Mouse (Mus musculus): Measurements from ENCODE around the gene Jak1. TPM values are rescaled to one million over a fixed set of nuclear protein-coding genes. Genes with fewer than 3 reads are reported as not detected.

Jak1 gene
- polyA plus RNA-seq, 1 experiment = 127 TPM

DNA sequence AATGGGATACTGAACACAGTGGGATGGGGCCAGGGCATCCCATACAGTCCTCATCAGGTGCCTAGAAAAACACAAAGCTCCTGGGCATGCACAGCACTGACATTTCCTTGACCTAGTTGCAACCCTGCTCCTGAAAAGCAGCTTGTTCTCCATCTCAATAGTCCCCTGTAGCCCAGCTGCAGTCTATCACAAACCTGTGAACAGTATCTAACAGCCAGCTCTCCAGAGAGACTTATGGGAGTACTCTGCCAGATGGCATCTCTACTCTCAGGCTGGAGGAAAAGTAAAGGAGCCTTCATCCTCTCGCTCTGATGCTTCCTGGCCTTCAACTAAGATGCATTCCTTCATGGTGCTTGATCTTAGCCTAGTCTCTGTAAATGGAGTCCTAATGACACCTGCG is 100.4 kb downstream of the Jak1 start:
- TF ChIP-seq POLR2A (IDR thresholded peaks at IDR 0.05; ENCODE audit: borderline replicate concordance, low read depth, low read length) (no peak), CTCF (IDR thresholded peaks at IDR 0.05; ENCODE audit: low read depth, low read length) (no peak)
- Histone ChIP-seq H3K27ac (ENCODE audit: insufficient read depth, low read depth, low read length) (no peak overlapping the region), H3K4me1 (ENCODE audit: control insufficient read depth, insufficient read depth, low read length) (peaks cover 12% of the 10 kb centered on the region), H3K4me3 (ENCODE audit: insufficient read depth, low read length) (no peak overlapping the region)

DNA sequence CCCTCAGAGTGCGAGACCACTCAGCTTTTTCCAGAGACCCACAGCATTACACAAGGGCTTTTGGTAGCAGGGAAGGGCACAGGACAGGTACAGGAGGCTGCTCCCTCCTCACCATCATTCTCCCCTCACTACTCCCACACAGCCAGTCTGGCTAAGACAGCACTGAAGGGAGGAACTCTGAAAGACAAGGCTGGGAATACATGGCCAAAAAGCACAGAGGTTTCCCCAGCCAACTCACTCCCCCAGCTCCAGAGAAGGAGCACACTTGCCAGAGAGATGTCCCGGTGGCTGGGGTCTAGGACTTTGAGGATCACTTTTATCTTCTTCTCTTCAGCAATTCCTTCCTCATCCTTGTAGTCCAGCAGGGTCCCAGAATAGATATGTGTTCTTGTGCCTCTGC is 100.9 kb downstream of the Jak1 start:
- H3K4me1 ChIP-seq (ENCODE audit: control insufficient read depth, insufficient read depth, low read length) = peaks cover 7% of the 10 kb centered on the region
- no peak overlapping the region for H3K27ac ChIP-seq (ENCODE audit: insufficient read depth, low read depth, low read length)
- H3K4me3 ChIP-seq (ENCODE audit: insufficient read depth, low read length) = no peak overlapping the region
- TF ChIP-seq POLR2A (IDR thresholded peaks at IDR 0.05; ENCODE audit: borderline replicate concordance, low read depth, low read length) (no peak), CTCF (IDR thresholded peaks at IDR 0.05; ENCODE audit: low read depth, low read length) (no peak)

DNA sequence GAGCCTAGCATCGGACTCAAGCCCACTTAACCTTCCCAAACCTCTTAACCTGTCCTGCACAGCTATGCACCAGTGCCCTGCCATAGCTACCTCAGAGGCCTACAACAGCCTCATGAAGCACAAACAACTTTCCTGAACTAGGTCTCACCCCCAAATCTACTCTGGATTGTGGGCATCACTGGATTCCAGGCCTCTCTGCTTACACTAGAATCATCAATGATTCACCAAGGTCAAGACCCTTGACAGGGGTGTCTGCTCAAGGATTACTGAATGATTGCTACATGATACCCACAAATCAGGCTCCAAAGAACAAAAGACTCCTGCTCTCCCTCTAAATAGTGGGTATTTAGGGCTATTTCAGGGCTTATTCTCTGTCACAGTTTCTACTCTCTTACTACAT is 104.3 kb downstream of the Jak1 start:
- peaks cover 7% of the 10 kb centered on the region for H3K4me1 ChIP-seq (ENCODE audit: control insufficient read depth, insufficient read depth, low read length)
- H3K27ac ChIP-seq (ENCODE audit: insufficient read depth, low read depth, low read length) = no peak overlapping the region
- no peak for TF ChIP-seq CTCF (IDR thresholded peaks at IDR 0.05; ENCODE audit: low read depth, low read length)
- H3K4me3 ChIP-seq (ENCODE audit: insufficient read depth, low read length) = no peak overlapping the region

DNA sequence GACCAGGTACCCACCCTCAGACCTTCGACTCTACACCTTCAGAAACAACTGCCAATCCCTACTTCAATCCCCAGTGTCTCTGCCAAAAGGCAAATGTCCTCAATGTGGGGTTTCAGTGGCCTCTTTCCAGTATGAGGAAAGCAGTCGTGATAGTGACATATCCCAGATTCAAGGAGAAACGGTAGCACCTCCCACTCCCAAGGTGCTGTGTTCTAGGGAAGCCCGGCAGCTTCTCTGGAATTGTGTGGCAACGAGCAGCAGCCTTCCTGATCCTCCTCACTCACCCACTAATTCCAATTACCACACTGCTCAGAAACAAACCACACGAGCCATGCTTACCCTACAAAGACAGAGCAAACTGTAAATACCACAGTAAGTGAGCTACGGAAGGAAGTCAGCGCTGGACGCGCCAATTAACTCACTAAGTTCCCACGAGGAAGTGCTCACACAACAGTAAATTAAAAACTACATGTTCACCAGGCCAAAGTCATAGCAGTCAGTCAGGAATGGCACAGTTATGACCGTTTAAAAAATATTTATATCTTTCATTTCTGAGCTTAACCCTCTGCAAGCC is 105.8 kb downstream of the Jak1 start:
- TF ChIP-seq POLR2A (IDR thresholded peaks at IDR 0.05; ENCODE audit: borderline replicate concordance, low read depth, low read length) = no peak
- TF ChIP-seq CTCF (IDR thresholded peaks at IDR 0.05; ENCODE audit: low read depth, low read length) = no peak
- H3K4me1 ChIP-seq (ENCODE audit: control insufficient read depth, insufficient read depth, low read length) = peaks cover 19% of the 10 kb centered on the region
- no peak overlapping the region for H3K4me3 ChIP-seq (ENCODE audit: insufficient read depth, low read length)
- no peak overlapping the region for H3K27ac ChIP-seq (ENCODE audit: insufficient read depth, low read depth, low read length)

DNA sequence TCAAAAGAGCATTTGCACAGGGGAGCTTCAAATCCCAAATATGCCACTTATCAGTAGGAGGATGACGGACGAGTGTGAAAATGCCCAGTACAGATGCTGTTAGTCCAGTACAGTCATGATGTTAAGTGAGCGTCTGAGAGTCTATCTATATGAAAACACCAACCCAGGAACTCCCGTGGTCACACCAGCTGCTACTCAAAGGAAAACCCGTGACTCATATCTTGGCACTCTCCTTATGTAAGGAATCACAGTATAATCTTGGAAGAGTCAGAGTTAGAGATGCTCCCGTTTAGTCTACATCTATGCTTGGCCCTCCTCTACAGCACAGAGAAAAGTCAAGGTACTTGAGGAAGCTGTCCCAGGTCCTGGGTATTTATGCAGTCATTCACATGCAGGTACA is 106.8 kb downstream of the Jak1 start:
- no peak for TF ChIP-seq POLR2A (IDR thresholded peaks at IDR 0.05; ENCODE audit: borderline replicate concordance, low read depth, low read length)
- no peak for TF ChIP-seq CTCF (IDR thresholded peaks at IDR 0.05; ENCODE audit: low read depth, low read length)
- no peak overlapping the region for H3K4me3 ChIP-seq (ENCODE audit: insufficient read depth, low read length)
- peaks cover 19% of the 10 kb centered on the region for H3K4me1 ChIP-seq (ENCODE audit: control insufficient read depth, insufficient read depth, low read length)
- no peak overlapping the region for H3K27ac ChIP-seq (ENCODE audit: insufficient read depth, low read depth, low read length)

DNA sequence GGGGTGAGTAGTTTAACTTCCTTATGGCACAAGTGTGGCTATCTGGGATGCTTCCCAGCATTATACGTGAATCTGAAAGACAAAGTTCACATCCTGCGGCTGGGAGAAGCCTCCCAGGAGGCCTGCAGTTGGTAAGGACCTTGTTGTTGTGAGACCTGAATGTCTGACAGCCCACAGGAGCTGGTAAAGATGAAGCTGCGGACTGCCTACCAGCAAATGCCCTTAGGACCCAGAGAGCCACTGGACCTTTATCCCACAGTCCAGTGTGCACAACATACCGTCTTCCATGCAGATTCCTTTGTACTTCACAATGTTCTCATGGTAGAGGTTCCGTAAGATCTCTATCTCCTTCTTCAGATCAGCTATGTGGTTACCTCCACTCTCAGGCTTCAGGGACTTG is 107.6 kb downstream of the Jak1 start:
- Histone ChIP-seq H3K4me1 (ENCODE audit: control insufficient read depth, insufficient read depth, low read length) (peaks cover 19% of the 10 kb centered on the region), H3K4me3 (ENCODE audit: insufficient read depth, low read length) (no peak overlapping the region)
- TF ChIP-seq CTCF (IDR thresholded peaks at IDR 0.05; ENCODE audit: low read depth, low read length) = no peak
- TF ChIP-seq POLR2A (IDR thresholded peaks at IDR 0.05; ENCODE audit: borderline replicate concordance, low read depth, low read length) = no peak

DNA sequence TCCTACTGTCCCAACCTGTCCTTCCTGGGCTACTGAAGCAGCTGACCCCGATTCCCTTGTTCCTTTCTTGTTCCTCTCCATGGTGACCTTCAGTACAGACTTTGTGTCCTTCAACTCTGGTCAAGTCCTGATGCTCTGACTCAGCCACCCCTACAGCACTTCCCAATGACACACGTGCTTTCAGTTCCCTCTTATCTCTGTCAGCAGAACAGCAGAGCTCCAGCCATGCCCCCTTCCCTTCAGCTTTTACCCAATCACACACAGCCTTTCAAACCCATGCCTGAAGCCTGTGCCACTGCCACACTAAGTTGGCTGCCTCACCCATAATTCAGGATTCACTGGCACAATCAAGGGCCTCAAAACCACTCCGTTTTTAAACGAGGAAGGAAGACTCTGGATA is 109.5 kb downstream of the Jak1 start:
- Histone ChIP-seq H3K4me3 (ENCODE audit: insufficient read depth, low read length) (no peak overlapping the region), H3K4me1 (ENCODE audit: control insufficient read depth, insufficient read depth, low read length) (peaks cover 19% of the 10 kb centered on the region), H3K27ac (ENCODE audit: insufficient read depth, low read depth, low read length) (peak overlapping the region; percentile 71)
- TF ChIP-seq POLR2A (IDR thresholded peaks at IDR 0.05; ENCODE audit: borderline replicate concordance, low read depth, low read length) (no peak), CTCF (IDR thresholded peaks at IDR 0.05; ENCODE audit: low read depth, low read length) (no peak)

More for the DNA sequence above, 107.6 kb downstream of the Jak1 start:
- H3K27ac ChIP-seq (ENCODE audit: insufficient read depth, low read depth, low read length) = no peak overlapping the region

DNA sequence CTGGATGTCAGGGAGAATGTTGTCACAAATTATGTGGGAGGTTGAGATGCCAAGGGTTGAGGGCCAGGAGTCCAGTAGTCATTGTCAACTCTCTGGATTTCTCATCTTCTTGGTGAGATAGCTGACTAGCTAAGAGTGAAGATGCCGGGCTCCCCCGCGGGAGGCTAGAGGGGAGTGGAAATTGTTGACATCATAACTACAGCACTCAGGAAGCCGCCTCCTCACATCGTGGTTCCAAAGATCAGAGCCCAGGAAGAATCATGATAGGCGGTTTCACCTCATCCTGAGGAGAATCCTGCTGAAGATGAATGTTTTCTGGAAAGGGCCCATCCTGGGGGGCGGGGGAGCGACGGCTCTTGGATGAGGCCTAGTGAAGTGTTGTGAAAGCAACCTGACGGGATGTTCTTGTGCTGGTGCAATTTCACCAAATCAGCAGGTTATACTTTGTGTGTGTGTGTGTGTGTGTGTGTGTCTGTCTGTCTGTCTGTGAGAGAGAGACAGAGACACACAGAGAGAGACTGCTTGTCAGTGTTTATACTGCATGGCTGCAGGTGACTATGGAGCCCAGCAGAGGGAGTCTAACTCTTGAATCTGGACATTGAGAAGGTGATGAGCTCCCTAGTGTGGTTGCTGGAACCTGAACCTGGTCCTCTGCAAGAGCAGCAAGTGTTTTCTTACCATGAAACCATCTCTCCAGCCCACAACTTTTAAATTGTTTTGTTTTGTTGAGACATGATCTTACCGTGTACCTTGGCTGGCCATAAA is 118.0 kb downstream of the Jak1 start:
- Histone ChIP-seq H3K4me3 (ENCODE audit: insufficient read depth, low read length) (no peak overlapping the region), H3K27ac (ENCODE audit: insufficient read depth, low read depth, low read length) (no peak overlapping the region), H3K4me1 (ENCODE audit: control insufficient read depth, insufficient read depth, low read length) (peaks cover under 1% of the 10 kb centered on the region; the same call in 1 of the 2 replicates)
- no peak for TF ChIP-seq CTCF (IDR thresholded peaks at IDR 0.05; ENCODE audit: low read depth, low read length)
- TF ChIP-seq POLR2A (IDR thresholded peaks at IDR 0.05; ENCODE audit: borderline replicate concordance, low read depth, low read length) = no peak

DNA sequence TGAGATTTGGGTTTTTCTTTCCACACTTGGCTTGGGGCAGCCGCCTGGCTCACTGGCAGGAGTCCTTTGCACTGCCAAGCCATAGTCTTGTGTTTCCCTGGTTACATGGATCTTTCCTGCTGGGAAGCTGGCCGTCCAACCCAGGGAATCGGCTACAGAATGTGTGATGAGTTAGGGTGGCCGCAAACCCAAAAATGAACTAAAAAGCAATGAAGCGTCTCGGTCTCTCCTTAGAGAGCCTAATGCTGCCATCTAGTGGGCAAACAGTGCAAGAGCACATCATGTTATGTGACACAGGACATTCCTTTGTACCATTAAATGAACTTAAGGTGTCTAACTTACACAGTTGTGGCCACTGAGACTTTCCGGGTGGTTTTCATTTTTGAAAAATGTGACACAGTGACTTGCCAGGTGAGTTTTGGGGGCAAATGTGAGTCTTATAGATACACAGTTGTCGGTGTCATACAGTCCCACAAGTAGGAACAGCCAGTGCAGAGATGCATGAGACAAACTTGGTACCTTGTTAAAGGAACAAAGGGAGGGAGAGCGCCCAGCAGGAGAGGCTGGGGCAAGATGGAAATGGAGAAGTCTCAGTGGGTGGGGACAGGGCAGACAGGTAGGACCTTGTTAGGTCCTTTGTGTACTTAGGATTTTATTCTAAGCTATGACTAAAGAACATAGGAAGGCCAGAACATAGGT is 118.9 kb downstream of the Jak1 start:
- H3K4me3 ChIP-seq (ENCODE audit: insufficient read depth, low read length) = no peak overlapping the region
- TF ChIP-seq POLR2A (IDR thresholded peaks at IDR 0.05; ENCODE audit: borderline replicate concordance, low read depth, low read length) (no peak), CTCF (IDR thresholded peaks at IDR 0.05; ENCODE audit: low read depth, low read length) (peak; percentile 34)
- H3K4me1 ChIP-seq (ENCODE audit: control insufficient read depth, insufficient read depth, low read length) = peaks cover 5% of the 10 kb centered on the region; the same call in 1 of the 2 replicates
- H3K27ac ChIP-seq (ENCODE audit: insufficient read depth, low read depth, low read length) = no peak overlapping the region

DNA sequence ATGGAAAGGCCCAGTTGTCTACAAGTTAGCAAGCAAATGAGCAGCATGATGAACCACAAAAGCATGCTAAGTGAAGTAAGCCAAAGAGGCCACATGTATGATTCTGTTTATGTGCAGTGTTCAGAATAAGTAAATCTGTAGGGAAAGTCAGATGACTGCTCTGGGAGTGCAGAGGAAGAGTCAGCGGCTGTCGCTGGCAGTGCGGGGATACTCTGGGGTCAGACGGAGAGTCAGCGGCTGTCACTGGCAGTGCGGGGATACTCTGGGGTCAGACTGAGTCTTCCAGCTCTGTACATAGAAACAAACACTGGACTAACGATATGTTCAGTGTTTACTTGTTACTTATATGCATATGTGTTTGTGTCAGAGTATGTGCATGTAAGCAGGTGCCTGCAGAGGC is 120.3 kb downstream of the Jak1 start:
- H3K4me1 ChIP-seq (ENCODE audit: control insufficient read depth, insufficient read depth, low read length) = peaks cover 5% of the 10 kb centered on the region; the same call in 1 of the 2 replicates
- H3K27ac ChIP-seq (ENCODE audit: insufficient read depth, low read depth, low read length) = no peak overlapping the region
- TF ChIP-seq POLR2A (IDR thresholded peaks at IDR 0.05; ENCODE audit: borderline replicate concordance, low read depth, low read length) (no peak), CTCF (IDR thresholded peaks at IDR 0.05; ENCODE audit: low read depth, low read length) (no peak)
- H3K4me3 ChIP-seq (ENCODE audit: insufficient read depth, low read length) = no peak overlapping the region

Measured in bone marrow macrophage, adult 2 months (primary cell).